Mouse (Mus musculus) MEL (cell line): ENCODE results near the gene Gm42420.

Experiments
- CTCF ChIP-seq, 3 experiments: IDR thresholded peaks in 2 of 3; conservative IDR thresholded peaks in 1 of 3; 2 replicates each; pipeline ENCODE4 v1.5.1; 2011 to 2012; ENCODE audit warnings: low read length in 3 of 3, low read depth in 2 of 3, mild to moderate bottlenecking in 2 of 3, improper control_type of control experiment in 1 of 3, inconsistent platforms in 1 of 3, mixed read lengths in 1 of 3, moderate library complexity in 1 of 3; ENCODE audit not compliant: control insufficient read depth in 1 of 3, insufficient read depth in 1 of 3, poor library complexity in 1 of 3, severe bottlenecking in 1 of 3
- E2F4 ChIP-seq: IDR thresholded peaks from 2 replicates; pipeline ENCODE4 v1.6.1; 2011; ENCODE audit warnings: low read depth, low read length, improper control_type of control experiment, borderline replicate concordance
- EP300 ChIP-seq, 2 experiments: IDR thresholded peaks; 2 replicates each; pipeline ENCODE4 v1.6.1; 2011; ENCODE audit warnings: improper control_type of control experiment in 2 of 2, low read length in 2 of 2, low read depth in 1 of 2, mild to moderate bottlenecking in 1 of 2
- GATA1 ChIP-seq: IDR thresholded peaks from 2 replicates; pipeline ENCODE4 v1.6.1; 2011; ENCODE audit warnings: low read depth, low read length, improper control_type of control experiment
- MAFK ChIP-seq: IDR thresholded peaks from 2 replicates; pipeline ENCODE4 v1.6.1; 2011; ENCODE audit warnings: low read depth, mild to moderate bottlenecking, low read length, improper control_type of control experiment, borderline replicate concordance
- MEF2A ChIP-seq: IDR thresholded peaks from 2 replicates; pipeline ENCODE4 v1.6.1; 2014; ENCODE audit warnings: low read depth, mild to moderate bottlenecking, inconsistent platforms, low read length, improper control_type of control experiment; ENCODE audit not compliant: poor library complexity, insufficient replicate concordance, severe bottlenecking; ENCODE audit errors: extremely low read depth
- MYB ChIP-seq: IDR thresholded peaks from 2 replicates; pipeline ENCODE4 v1.6.1; 2011; ENCODE audit warnings: mild to moderate bottlenecking, low read depth, low read length, improper control_type of control experiment
- MYC ChIP-seq: IDR thresholded peaks from 2 replicates; pipeline ENCODE4 v1.6.1; 2011; ENCODE audit warnings: low read depth, mild to moderate bottlenecking, low read length, improper control_type of control experiment, moderate library complexity
- NELFE ChIP-seq: IDR thresholded peaks from 2 replicates; pipeline ENCODE4 v1.6.1; 2011; ENCODE audit warnings: low read depth, low read length, improper control_type of control experiment
- POLR2A ChIP-seq, 2 experiments: IDR thresholded peaks; 2 replicates each; pipeline ENCODE4 v1.6.1; 2011 to 2012; ENCODE audit warnings: low read length in 2 of 2, mild to moderate bottlenecking in 2 of 2, control low read depth in 1 of 2, improper control_type of control experiment in 1 of 2, low read depth in 1 of 2, moderate library complexity in 1 of 2; ENCODE audit not compliant: control insufficient read depth in 1 of 2, insufficient read depth in 1 of 2, poor library complexity in 1 of 2
- ZC3H11A ChIP-seq: IDR thresholded peaks from 2 replicates; pipeline ENCODE4 v1.6.1; 2012; ENCODE audit warnings: low read depth, mild to moderate bottlenecking, inconsistent platforms, low read length, improper control_type of control experiment
- ZKSCAN1 ChIP-seq: IDR thresholded peaks from 2 replicates; pipeline ENCODE4 v1.6.1; 2012; ENCODE audit warnings: low read depth, mild to moderate bottlenecking, inconsistent platforms, low read length, improper control_type of control experiment, moderate library complexity

DNA sequence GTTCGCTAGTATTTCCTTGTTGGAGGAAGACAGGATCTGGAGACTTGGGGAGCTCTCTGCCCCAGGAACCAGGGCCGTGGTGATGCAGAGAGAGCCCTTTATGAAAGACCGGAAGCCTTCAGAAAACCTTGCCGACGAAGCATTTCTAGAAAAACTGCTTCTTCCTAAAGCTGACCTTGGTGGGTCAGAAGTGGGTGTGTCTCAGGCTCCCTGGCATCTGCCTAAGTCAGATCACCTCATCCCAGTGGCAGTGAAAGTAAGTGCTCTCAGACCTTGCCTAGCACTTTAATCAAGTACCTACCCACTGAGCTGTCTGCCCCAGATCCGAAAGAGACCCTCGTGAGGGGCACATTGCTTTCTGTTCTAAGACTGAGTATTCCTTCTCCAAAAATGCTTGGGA is 10.6 kb upstream of the Gm42420 start:
- TF ChIP-seq POLR2A (IDR thresholded peaks at IDR 0.05; ENCODE audit: control insufficient read depth in 1 of 2, insufficient read depth in 1 of 2, low read depth in 1 of 2, low read length in 2 of 2, poor library complexity in 1 of 2) (no peak), MYC (no peak), E2F4 (no peak), EP300 (IDR thresholded peaks at IDR 0.05; ENCODE audit: low read depth in 1 of 2, low read length in 2 of 2) (no peak), MYB (no peak), CTCF (IDR thresholded peaks at IDR 0.05 in 2 of 3, conservative IDR thresholded peaks at IDR 0.05 in 1 of 3; ENCODE audit: control insufficient read depth in 1 of 3, insufficient read depth in 1 of 3, low read depth in 2 of 3, low read length in 3 of 3, poor library complexity in 1 of 3, severe bottlenecking in 1 of 3) (no peak), GATA1 (no peak), MAFK (no peak), NELFE (no peak), MEF2A (no peak), ZKSCAN1 (no peak), ZC3H11A (no peak)
